Mouse (Mus musculus): Measurements from ENCODE around the gene Abhd14a.

Abhd14a gene

GRCm38 (mm10) chr9:106394649-106395602 lies 52.6 kb downstream of the Abhd14a start:
- Histone ChIP-seq H3K4me3 (replicated peaks; ENCODE audit: low read length) (no peak overlapping the region), H3K27me3 (ENCODE audit: insufficient read depth, low read length) (0 out of 2 replicates have a peak, but pooled peaks cover 2% of the 10 kb centered on the region), H3K36me3 (ENCODE audit: insufficient read depth, low read length) (no peaks in the 10 kb centered on the region), H3K9me3 (ENCODE audit: low read length) (no peaks in the 10 kb centered on the region), H3K4me1 (replicated peaks; ENCODE audit: low read depth, low read length) (peaks cover 11% of the 10 kb centered on the region)
- TF ChIP-seq CTCF (conservative IDR thresholded peaks at IDR 0.05; ENCODE audit: low read length) (no peak), NANOG (IDR thresholded peaks at IDR 0.05; ENCODE audit: borderline replicate concordance, low read length) (no peak), POU5F1 (IDR thresholded peaks at IDR 0.05; ENCODE audit: borderline replicate concordance, low read length) (no peak)

GRCm38 (mm10) chr9:106393548-106393947 lies 53.9 kb downstream of the Abhd14a start:
- Histone ChIP-seq H3K27me3 (ENCODE audit: insufficient read depth, low read length) (0 out of 2 replicates have a peak, but pooled peaks cover 2% of the 10 kb centered on the region), H3K9me3 (ENCODE audit: low read length) (no peaks in the 10 kb centered on the region), H3K36me3 (ENCODE audit: insufficient read depth, low read length) (no peaks in the 10 kb centered on the region), H3K4me3 (replicated peaks; ENCODE audit: low read length) (peak overlapping the region; percentile 50), H3K4me1 (replicated peaks; ENCODE audit: low read depth, low read length) (peaks cover 11% of the 10 kb centered on the region)
- TF ChIP-seq CTCF (conservative IDR thresholded peaks at IDR 0.05; ENCODE audit: low read length) (no peak), NANOG (IDR thresholded peaks at IDR 0.05; ENCODE audit: borderline replicate concordance, low read length) (no peak), POU5F1 (IDR thresholded peaks at IDR 0.05; ENCODE audit: borderline replicate concordance, low read length) (no peak)

- Histone ChIP-seq H3K36me3 (ENCODE audit: insufficient read depth, low read length) (no peaks in the 10 kb centered on the region), H3K4me3 (replicated peaks; ENCODE audit: low read length) (peak overlapping the region; percentile 50), H3K9me3 (ENCODE audit: low read length) (no peaks in the 10 kb centered on the region), H3K4me1 (replicated peaks; ENCODE audit: low read depth, low read length) (peaks cover 11% of the 10 kb centered on the region), H3K27me3 (ENCODE audit: insufficient read depth, low read length) (0 out of 2 replicates have a peak, but pooled peaks cover 4% of the 10 kb centered on the region)
- TF ChIP-seq NANOG (IDR thresholded peaks at IDR 0.05; ENCODE audit: borderline replicate concordance, low read length) (no peak), POU5F1 (IDR thresholded peaks at IDR 0.05; ENCODE audit: borderline replicate concordance, low read length) (no peak), CTCF (conservative IDR thresholded peaks at IDR 0.05; ENCODE audit: low read length) (no peak)
Measured at GRCm38 (mm10) chr9:106392828-106393527, 54.5 kb downstream of the Abhd14a start.
